Mouse (Mus musculus) mature B cell (primary cell): Measurements from ENCODE around the gene Glyr1.

Experiments
- in situ Hi-C: fragments of 300-500 bp; cut with MboI; formaldehyde crosslinking; loops from 2 replicates; pipeline ENCODE4 v1.14.3; 2019

Glyr1 gene

DNA sequence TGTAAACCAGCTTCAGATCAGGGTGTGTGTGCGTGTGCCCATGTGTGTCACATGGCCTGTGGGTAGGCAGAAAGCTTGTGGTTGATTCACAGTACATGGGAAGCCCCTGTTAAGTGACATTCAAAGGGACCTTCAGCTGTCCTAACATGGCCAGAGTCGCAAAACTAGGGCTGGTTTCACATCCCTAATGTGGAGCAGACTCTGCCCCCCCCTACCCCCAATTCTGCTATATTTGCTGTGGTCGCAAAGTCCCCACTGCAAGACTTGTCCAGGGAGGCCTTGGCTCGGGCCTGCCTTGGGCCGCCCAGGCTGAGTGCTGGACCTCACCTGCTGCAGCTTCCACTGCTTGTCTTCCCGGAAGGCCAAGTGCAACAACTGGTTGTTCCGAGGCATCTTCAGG lies 38.4 kb downstream of the Glyr1 start:
- in situ Hi-C loops, result no loop called here

DNA sequence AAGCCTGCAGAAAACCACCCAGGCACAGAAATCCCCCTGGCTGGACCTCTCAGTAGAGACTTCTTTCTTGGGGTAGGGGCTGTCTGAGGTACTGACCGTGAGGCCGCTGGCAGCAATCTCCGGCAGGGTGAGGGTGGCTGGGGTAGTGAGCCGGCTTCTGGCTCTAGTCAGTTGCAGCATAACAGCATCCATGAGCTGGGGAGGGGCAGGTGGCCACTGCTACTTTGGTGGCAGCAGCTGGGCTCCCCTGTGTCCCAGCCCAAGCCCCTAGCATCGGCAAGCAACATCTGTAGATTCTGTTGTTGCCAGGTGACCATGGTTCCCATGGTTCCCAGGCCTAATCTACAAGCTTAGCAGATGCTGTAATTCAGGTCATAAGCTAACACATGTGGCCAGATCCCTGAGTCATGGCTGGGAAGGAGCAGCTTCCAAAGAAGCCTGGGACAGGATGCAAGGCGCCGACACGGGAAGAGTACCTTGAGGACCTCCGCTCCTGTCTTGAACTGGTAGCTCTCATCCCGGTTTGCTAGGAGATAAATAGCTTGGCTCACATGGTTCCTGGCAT lies 39.2 kb downstream of the Glyr1 start:
- in situ Hi-C loops, result no loop called here

DNA sequence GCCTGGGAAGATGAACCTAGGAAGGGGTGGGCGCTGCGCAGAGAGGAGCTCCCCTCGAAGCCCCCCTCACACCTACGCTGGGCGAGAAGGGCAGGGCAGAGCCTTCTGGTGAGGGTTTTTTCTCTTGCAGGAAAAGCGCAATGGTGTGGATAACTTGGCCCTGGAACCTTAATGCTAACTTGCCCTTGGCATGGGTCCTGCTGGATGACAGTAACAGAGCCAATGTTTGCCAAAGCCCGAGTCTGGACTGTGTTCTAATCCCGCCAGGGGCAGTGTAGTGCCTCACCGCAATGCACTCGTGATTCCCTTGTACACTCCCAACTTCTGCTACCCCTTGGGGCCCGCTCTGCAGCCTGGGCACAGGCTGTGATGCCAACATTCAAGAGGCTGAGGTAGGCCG lies 41.6 kb downstream of the Glyr1 start:
- in situ Hi-C loops, result no loop called here

DNA sequence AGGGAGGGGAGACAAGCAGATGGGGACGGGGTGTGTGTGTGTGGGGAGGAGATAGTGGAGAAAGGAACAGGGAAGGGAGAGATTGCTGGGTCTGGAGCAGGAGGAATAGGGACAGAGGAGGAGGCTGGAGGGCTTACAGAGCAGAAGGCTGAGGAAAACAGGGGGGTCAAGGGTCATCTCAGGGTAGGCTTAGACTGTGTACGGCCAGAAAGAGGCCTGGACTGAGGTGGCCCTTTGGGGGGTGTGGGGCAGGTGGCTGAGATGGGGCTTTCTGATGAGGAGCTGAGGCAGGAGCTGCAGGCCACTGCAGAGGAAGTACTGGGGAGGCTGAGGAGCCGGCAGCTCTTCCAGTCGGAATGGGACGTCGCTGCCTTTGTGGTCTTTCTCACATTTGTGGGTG lies 42.2 kb downstream of the Glyr1 start:
- in situ Hi-C loops, result no loop called here

DNA sequence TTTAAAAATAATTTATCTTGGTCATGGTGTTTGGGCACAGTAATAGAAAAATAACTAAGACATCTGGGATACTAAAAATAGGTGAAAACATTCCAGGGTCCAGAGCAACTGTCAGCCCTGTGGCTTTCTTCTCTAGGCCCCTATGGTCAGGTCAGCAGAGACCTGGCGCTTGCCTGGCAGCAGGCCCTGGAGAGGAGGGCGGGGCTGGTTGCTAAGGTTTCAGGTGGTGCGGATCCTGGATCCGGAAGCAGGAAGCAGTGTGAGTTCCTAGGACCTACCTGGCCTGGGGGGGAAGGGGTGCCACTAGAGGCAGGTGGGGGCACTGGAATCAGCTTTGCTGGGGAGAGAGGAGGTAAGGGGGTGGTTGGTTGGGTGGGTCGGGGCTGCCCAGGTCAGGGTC lies 42.6 kb downstream of the Glyr1 start, which contains the start of gene Smim22:
TSS of gene Smim22 (plus strand) at position 222 of the 400 bp plus-strand sequence.
- in situ Hi-C loops, result no loop called here

DNA sequence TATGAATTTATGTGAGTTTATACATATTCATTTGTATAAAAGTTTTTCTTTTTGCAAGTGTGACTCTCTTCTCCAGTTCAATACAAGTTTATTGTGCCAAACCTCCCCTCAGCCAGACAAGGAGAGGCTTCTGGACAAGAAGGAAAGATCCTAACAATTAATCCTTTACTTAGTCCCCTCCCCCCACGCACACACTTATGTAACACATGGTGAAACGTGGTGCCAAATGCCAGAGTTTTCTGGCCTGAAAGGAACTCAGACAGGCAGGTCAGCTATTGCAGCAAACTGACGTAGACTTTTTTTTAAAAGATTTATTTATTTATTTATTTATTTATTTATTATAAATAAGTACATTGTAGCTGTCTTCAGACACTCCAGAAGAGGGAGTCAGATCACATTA lies 49.1 kb downstream of the Glyr1 start:
- in situ Hi-C loops, result no loop called here

DNA sequence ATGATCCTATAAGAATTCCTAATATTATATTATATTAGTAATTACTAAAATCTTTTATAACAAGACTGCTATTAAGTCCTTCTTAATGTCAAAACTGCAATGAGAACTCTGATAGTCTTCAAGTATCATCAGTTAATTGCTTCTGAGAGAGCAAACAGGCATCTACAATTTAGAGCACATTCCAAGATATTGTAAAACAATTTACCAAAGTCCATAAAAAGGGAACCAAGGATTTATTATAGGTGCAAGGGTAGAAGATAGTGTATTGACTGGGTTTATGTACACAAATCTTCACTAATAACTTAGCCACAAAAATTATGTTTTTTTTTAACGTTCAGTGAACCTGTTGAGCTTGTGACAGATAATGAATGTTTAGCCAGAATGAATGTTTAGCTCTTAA lies 50.7 kb downstream of the Glyr1 start:
- in situ Hi-C loops, result no loop called here

DNA sequence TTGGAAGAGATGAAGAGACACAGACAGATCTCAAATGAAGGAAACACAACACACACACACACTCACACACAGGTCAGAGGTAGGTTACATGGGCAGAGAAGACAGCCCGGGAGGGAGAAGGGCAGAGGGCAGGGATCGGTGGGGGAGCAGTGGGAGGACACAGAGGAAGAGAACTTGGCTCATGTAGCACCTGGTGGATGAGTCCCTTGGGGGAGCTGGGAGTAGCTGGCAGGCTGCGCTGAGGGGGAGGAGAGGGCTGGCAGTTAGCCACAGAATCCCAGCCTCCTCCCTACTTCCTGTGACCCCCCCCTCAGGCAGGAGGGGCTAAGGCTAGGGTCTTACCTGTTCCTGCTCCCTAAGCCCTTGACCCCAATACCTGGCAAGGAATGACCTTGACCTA lies 52.1 kb downstream of the Glyr1 start, which contains the start of gene Sept12:
TSS of gene Sept12 (minus strand) at position 300 of the 400 bp plus-strand sequence.
- in situ Hi-C loops, result no loop called here

DNA sequence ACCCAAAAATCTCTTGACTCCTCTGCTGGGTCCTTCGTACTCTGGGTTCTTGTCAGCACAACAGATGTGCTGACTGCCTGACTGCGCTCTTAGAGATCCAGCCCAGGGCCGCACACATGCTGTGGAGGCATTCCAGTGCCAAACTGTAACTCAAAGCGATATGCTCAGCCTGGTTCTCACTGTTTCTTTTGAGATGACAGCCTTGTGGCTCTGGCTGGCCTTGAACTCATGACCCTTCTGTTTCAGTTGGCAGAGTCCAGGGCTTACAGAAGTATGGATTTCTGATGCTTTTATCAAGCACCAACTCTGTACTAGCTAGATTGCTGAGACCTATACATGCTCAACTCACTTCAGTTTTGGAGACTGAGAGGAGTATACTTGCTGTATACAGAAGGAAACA lies 56.4 kb downstream of the Glyr1 start:
- in situ Hi-C loops, result no loop called here

DNA sequence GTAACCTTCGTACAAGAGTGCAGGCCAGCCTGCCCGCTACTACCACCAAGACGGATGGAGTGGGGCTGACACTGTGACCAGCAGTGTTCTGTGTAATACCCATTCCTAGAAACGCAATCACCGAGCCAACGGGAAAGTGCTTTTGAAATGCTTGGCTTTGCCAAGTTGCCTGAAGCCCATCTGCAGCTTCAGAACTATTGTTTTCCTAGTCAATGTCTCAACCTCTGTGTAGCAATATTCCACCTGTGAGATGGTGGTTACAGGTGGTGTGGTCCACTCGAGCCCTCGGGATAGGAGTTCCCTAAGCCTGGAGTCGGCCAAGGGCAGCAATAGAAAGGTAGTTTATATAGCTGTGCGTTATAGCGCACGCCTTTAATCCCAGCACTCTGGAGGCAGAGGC lies 64.9 kb downstream of the Glyr1 start:
- in situ Hi-C loops, result loop anchor here (10.0 kb wide), 1 partner anchor 150 kb away; the partner anchor contains the start of gene Ppl

DNA sequence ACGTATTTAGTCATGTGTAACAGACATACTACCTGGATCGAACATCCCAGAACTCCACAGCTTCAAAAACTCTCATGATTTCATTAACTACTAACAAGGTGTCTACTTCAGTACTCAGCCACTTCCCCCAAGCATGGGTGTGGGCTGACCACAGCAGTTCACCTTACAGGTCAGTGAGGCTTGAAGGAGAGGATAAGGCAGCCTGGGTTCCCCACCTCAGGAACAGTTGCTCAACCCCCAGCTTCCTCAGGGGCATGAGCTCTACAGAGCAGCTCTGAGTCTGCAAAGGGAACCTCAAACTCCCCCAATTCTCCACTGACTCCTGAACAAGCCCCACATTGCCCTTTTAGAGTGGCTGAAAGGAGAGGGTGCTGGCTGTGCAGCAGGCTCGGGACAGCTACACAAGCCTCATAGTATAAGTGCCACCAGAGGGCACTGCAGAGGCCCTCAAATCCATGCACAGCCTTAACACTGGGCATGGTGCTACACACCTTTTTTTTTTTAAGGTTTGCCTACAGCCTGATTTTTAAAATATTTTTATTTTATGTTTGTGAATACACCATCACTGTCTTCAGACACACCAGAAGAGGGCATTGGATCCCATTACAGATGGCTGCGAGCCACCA lies 69.8 kb downstream of the Glyr1 start:
- in situ Hi-C loops, result loop anchor here (10.0 kb wide), 1 partner anchor 155 kb away; the partner anchor contains the start of gene Ppl

DNA sequence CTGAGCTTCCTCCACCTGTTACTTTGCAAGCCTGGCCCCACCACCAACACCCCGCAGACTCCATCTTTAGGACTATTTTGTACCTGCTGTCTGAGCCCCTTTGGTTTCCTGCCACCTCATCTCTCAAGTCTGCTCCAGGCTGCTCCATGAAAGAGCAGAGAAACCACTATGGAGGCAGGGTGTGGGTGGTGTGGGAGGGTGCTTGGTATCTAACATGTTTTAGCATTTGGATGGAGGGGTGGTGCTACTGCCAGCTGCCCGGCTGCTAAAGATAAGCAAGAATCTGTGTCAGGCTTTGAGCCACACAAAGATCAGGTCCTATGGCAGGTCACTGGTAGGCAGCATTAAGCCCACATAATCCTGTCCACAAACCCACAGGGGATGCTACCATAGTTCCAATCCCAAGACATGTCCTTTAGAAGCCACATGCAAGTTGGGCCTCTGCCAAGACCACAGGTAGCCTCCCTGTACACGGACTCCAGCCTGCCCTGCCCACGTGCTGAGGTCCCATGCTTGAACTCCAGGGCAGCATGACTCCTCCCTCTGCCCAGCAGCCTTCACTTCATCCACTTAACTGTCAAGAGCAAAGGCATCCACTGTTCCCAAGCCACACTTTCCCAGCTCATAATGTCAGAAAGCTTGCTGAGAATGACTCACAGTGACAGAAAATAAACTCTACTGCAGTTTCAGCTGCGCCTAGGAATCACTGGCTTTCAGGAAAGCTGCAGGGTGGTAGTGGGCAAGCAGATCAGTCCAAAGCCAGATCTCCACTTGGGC lies 71.2 kb downstream of the Glyr1 start:
- in situ Hi-C loops, result no loop called here

DNA sequence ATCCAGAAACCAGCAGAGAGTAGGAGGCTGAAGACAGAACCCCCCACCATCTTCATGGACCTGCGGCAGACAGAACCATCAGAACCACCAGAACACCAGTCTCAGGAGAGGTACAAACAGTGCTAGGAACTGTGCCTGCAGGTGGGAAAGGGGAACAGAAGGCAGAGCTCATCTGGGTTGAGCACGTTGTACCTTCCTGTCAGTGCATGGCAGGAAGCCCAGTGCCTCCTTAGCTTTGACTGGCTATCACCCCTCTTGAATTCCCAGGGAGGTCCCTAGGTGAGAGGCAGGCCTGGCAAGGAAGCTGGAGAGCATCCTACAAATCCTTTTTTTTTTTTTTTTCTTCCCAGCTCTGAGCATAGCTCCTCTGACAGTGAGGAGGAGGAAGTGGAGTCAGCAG lies 73.5 kb downstream of the Glyr1 start:
- in situ Hi-C loops, result no loop called here

DNA sequence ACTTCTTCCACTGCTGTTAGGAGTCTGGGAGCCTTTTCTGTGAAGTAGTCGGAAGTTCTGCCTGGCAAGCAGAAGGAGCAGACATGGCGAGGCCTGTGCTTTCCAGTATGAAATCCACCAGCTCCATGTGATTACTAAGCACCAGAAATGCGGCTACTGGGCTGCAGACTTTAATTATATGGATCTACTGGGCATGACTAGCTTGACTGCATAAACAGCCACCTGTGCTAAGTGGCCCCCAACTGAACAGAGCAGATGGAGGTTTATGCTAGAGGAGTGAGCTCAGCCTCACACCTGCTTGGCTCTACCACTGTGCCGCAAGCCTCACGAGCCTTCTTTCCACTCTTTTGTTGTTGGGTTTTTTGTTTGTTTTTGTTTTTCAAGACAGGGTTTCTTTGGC lies 75.1 kb downstream of the Glyr1 start:
- in situ Hi-C loops, result no loop called here

DNA sequence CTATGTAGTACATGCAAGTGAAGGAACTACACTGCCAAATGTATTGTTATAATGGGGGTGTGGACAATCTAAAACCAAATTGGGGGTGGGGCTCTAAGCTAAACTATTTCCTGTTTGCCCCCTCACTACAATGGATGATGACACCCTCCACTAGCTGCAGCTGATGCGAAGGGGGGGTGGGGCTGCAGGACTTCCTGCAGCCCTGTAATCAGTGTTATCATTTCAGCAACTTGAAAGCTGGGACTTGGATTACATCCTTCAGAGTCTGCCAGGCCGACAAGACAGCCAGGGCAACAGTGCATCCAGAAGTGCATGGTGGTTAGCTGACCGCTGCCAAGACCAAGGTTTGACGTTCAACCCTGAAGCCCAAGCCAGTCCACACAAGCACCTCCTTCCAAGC lies 78.0 kb downstream of the Glyr1 start:
- in situ Hi-C loops, result no loop called here

DNA sequence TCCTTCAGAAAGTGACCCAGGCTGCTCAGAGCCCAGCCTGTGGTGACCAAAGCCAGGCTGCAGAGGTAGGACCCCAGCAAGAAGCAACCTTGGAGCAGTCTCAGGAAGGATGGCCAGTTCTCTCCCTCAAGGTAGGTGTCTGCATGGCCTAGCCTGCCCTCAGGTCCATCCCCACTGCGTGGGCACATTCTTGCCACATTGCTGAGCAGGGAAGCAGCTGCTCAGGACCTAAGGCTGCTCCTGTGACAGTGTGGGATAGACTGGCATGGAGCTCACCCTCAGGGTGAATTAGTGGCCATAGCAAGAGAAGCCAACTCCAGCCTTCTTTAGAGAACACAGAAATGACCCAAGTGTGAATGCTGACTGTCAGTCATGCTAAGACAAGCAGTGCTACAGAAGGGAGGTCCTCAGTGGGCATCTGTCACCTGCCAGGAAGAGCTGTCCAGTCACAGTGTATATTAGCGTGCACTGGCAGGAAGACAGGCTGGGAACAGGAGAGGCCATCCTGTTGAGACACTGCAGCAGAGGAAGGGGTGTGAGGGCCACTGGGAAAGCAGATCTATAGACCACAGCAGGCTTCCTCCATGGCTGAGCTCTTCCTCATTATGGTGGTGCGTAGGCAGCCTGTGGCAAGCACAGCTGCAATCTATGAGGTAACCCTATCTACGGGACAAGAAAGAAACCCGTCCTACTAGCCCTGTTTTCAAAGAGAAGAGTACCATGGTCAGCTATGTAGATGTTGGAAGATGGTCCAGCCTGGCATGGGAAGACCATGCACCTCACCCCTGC lies 80.4 kb downstream of the Glyr1 start:
- in situ Hi-C loops, result no loop called here

DNA sequence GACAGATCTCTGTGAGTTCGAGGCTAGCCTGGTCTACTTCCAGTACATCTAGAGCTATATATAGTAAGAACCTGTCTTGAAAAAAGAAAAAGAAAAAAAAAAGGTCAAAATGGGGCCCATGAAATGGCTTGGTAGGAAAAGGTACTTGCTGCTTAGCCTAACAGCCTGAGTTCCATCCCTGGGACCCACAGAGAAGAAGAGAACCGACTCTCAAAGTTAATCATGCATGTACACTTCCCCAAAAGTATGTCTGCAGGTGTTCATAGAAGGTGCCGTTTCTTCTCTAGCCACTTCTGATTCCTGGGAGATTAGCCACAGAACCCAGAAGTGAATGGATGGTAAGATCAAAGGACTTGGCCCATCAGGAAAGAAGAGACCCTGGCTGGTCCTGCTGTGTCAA lies 81.2 kb downstream of the Glyr1 start:
- in situ Hi-C loops, result no loop called here

DNA sequence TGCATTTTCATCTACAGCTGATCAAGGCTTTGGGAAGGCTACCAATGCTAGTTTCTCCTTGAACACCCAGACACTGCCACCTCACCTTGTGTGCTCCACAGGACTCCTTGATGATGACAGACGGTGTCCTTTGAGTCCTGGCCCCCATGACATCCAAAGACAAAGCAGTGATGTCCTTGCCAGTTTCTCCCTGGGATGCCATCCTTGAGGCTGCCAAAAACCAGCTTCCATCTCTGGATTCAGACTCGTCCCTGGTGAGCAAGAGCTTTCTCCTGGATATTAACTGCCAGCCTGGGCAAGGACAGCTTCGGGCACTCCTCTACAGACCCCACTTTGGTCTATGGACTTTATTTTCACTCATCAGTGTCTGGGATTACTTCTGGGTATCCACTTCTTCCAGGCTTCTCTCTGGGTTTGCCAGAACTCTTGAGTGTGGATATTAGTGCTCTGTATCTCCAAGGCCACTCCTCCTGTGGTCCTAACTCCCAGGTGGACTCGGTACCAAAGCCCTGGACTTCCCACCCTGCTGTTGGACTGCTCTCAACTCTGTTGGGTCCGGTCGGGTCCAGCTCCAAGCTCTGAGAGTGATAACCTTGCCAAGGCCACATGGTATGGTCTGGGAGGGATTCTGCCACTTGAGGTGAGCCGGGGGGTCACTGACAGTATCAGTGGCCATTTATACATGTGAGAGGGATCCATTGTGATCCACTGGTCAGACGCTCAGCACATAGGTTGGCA lies 84.1 kb downstream of the Glyr1 start:
- in situ Hi-C loops, result no loop called here

DNA sequence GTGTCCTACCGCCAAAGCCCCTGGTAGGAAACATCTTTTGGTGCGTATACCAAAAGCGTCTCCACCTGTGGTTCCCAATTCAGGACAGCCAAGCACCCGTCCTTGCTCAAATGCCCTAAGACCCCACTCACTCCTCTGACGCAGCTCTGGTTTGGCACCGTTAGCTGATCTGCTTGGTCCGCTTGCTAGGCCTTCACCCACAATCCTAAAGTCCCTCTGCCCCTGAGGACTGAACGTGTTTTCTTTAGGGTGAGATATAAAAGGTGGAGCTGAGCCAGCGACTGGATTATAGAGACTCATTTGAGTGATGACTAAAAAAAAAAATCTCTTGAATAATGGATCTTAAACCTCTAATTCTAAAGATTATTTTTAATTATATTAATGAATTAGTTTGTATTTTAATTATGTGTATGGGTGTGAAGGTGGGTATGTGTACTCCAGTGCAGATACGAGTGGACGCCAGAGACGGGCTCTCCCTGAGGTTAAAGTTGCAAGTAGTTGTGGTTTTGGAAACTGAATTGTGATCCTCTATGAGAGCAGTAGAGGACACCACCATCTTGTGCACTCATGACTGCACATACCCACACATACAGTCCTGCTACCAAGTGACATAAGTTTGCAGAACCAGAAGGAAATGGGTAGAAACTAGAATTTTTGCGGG lies 84.8 kb downstream of the Glyr1 start:
- in situ Hi-C loops, result no loop called here
